Mouse (Mus musculus): Measurements from ENCODE around the gene Rbm34. TPM values are rescaled to one million over a fixed set of nuclear protein-coding genes. Genes with fewer than 3 reads are reported as not detected.
A peak's percentile ranks its signal among the peaks of the same experiment; 100 is the strongest.

The Rbm34 gene
- polyA plus RNA-seq, 1 experiment = 10.8 TPM

GRCm38 (mm10) chr8:126927058-126927457 lies 43.8 kb downstream of the Rbm34 start:
- H3K4me3 ChIP-seq (replicated peaks; ENCODE audit: insufficient read depth, low read depth, low read length) = no peak overlapping the region
- peak; percentile 30; the same call in 1 of the 2 replicates for TF ChIP-seq CTCF (IDR thresholded peaks at IDR 0.05; ENCODE audit: borderline replicate concordance, insufficient read depth, low read depth, low read length)
- TF ChIP-seq POLR2A (IDR thresholded peaks at IDR 0.05; ENCODE audit: borderline replicate concordance, insufficient read depth, low read length) = no peak
- H3K4me1 ChIP-seq (ENCODE audit: control insufficient read depth, insufficient read depth, low read length) = peaks cover 5% of the 10 kb centered on the region
- no peak overlapping the region for H3K27ac ChIP-seq (ENCODE audit: insufficient read depth, low read length)
- WGBS = 50% methylated on average over 1 of the region's 1 CpGs
- DNase-seq = no peak
- no peaks in the 10 kb centered on the region for H3K27me3 ChIP-seq (ENCODE audit: control insufficient read depth, insufficient read depth, low read length)

GRCm38 (mm10) chr8:126922981-126923380 lies 47.9 kb downstream of the Rbm34 start:
- TF ChIP-seq CTCF (IDR thresholded peaks at IDR 0.05; ENCODE audit: borderline replicate concordance, insufficient read depth, low read depth, low read length) (no peak), POLR2A (IDR thresholded peaks at IDR 0.05; ENCODE audit: borderline replicate concordance, insufficient read depth, low read length) (no peak)
- H3K27ac ChIP-seq (ENCODE audit: insufficient read depth, low read length) = no peak overlapping the region
- no peak overlapping the region for H3K4me3 ChIP-seq (replicated peaks; ENCODE audit: insufficient read depth, low read depth, low read length)
- no peak for DNase-seq
- H3K4me1 ChIP-seq (ENCODE audit: control insufficient read depth, insufficient read depth, low read length) = peaks cover 3% of the 10 kb centered on the region; the same call in 1 of the 2 replicates
- no peaks in the 10 kb centered on the region for H3K27me3 ChIP-seq (ENCODE audit: control insufficient read depth, insufficient read depth, low read length)
- WGBS = 94% methylated on average over 7 of the region's 7 CpGs

DNA sequence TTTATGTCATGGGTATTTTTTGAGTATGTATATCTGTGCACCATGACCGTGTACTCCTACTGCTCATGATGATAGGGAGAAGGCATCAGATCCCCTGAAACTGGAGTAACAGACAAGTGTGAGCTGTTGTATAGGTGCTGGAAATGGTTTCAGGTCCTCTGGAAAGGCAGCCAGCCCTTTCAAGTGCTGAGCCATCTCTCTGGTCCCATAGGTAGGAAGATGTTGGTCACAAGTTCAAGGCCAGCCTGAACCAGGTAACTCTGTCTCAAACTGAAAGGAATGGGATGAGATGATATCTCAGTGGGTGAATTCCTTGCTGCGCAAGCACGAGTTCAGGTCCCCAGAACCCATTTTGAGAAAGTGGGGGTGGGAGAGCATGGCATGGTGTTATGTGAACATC lies 49.4 kb downstream of the Rbm34 start:
- no peak for TF ChIP-seq POLR2A (IDR thresholded peaks at IDR 0.05; ENCODE audit: borderline replicate concordance, insufficient read depth, low read length)
- no peak for TF ChIP-seq CTCF (IDR thresholded peaks at IDR 0.05; ENCODE audit: borderline replicate concordance, insufficient read depth, low read depth, low read length)
- H3K27ac ChIP-seq (ENCODE audit: insufficient read depth, low read length) = no peak overlapping the region
- H3K4me1 ChIP-seq (ENCODE audit: control insufficient read depth, insufficient read depth, low read length) = peaks cover 3% of the 10 kb centered on the region; the same call in 1 of the 2 replicates
- WGBS = 87% methylated on average over 3 of the region's 3 CpGs
- no peak for DNase-seq
- no peaks in the 10 kb centered on the region for H3K27me3 ChIP-seq (ENCODE audit: control insufficient read depth, insufficient read depth, low read length)
- H3K4me3 ChIP-seq (replicated peaks; ENCODE audit: insufficient read depth, low read depth, low read length) = no peak overlapping the region

DNA sequence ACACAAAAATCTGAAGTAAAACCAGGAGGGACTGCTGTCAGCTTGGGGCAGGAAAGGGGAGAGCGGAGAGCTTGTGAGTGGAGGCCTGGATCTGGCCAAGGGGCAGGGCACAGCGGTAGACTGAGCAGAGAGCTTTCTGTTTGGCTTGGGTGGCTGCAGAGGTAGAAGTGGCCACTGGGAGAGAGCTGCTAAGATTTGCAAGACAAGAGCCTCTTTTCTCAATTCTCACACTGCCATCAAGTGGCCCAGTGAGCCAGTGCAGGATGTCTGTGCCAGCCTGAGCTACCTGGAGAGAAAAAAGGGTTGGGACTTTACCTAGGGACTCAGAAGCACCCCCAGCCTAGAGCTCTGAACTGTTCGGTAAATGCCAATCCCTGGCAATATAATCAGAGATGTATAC lies 50.0 kb downstream of the Rbm34 start:
- no peaks in the 10 kb centered on the region for H3K27me3 ChIP-seq (ENCODE audit: control insufficient read depth, insufficient read depth, low read length)
- H3K4me3 ChIP-seq (replicated peaks; ENCODE audit: insufficient read depth, low read depth, low read length) = no peak overlapping the region
- no peak overlapping the region for H3K27ac ChIP-seq (ENCODE audit: insufficient read depth, low read length)
- TF ChIP-seq POLR2A (IDR thresholded peaks at IDR 0.05; ENCODE audit: borderline replicate concordance, insufficient read depth, low read length) = no peak
- TF ChIP-seq CTCF (IDR thresholded peaks at IDR 0.05; ENCODE audit: borderline replicate concordance, insufficient read depth, low read depth, low read length) = peak; percentile 97
- DNase-seq = peak; percentile 81 to 82
- 9% methylated on average over 3 of the region's 3 CpGs for whole genome bisulfite sequencing
- peaks cover 3% of the 10 kb centered on the region; the same call in 1 of the 2 replicates for H3K4me1 ChIP-seq (ENCODE audit: control insufficient read depth, insufficient read depth, low read length)

DNA sequence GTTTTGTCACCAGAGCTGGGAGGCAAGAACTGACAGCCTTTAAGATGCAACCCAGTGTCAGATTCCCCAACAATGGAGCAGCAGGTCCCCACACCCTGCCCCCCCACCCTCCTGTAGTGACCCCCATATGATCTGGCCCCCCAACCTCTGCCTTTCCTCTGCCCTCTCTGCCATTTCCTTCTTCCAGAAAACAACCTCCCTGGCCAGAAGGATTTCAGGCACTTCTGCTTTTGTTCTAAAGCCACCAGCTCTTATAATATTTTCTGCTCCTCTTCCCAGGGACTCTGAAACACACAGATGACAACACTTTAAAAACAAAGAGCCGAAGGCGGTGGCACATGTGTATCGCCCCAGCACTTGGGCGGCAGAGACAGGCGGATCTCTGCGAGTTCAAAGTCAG lies 50.5 kb downstream of the Rbm34 start:
- Histone ChIP-seq H3K27ac (ENCODE audit: insufficient read depth, low read length) (no peak overlapping the region), H3K4me3 (replicated peaks; ENCODE audit: insufficient read depth, low read depth, low read length) (no peak overlapping the region), H3K4me1 (ENCODE audit: control insufficient read depth, insufficient read depth, low read length) (peaks cover 3% of the 10 kb centered on the region; the same call in 1 of the 2 replicates), H3K27me3 (ENCODE audit: control insufficient read depth, insufficient read depth, low read length) (no peaks in the 10 kb centered on the region)
- DNase-seq = no peak
- TF ChIP-seq POLR2A (IDR thresholded peaks at IDR 0.05; ENCODE audit: borderline replicate concordance, insufficient read depth, low read length) = no peak
- no peak for TF ChIP-seq CTCF (IDR thresholded peaks at IDR 0.05; ENCODE audit: borderline replicate concordance, insufficient read depth, low read depth, low read length)
- 77% methylated on average over 6 of the region's 6 CpGs for WGBS

- Histone ChIP-seq H3K27me3 (ENCODE audit: control insufficient read depth, insufficient read depth, low read length) (no peaks in the 10 kb centered on the region), H3K4me3 (replicated peaks; ENCODE audit: insufficient read depth, low read depth, low read length) (no peak overlapping the region), H3K27ac (ENCODE audit: insufficient read depth, low read length) (no peak overlapping the region), H3K4me1 (ENCODE audit: control insufficient read depth, insufficient read depth, low read length) (peaks cover 5% of the 10 kb centered on the region; the same call in 1 of the 2 replicates)
- 98% methylated on average over 5 of the region's 5 CpGs for WGBS
- TF ChIP-seq POLR2A (IDR thresholded peaks at IDR 0.05; ENCODE audit: borderline replicate concordance, insufficient read depth, low read length) = no peak
- TF ChIP-seq CTCF (IDR thresholded peaks at IDR 0.05; ENCODE audit: borderline replicate concordance, insufficient read depth, low read depth, low read length) = no peak
- no peak for DNase-seq
Observed at GRCm38 (mm10) chr8:126919703-126920102, 51.2 kb downstream of the Rbm34 start.

DNA sequence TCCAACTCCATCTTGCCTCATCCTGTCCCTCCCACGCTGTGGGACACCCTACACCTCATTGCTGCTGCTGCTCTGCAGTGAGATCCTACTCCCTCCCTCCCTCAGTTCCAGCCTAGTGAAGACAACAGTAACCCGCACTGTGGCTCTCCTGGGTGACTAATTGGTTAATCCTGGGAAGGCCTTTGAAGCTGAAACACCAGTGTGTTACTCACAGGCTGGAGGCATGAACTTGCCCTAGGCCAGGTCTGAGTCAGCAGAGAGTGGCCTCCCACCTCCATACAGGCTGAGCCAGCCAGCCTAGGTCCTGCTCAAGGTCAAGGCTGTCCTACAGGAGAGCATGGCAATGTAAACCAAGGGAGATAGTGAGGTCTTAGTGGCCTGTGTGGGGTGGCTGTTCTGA lies 51.6 kb downstream of the Rbm34 start:
- TF ChIP-seq CTCF (IDR thresholded peaks at IDR 0.05; ENCODE audit: borderline replicate concordance, insufficient read depth, low read depth, low read length) (no peak), POLR2A (IDR thresholded peaks at IDR 0.05; ENCODE audit: borderline replicate concordance, insufficient read depth, low read length) (no peak)
- DNase-seq = no peak
- Histone ChIP-seq H3K4me3 (replicated peaks; ENCODE audit: insufficient read depth, low read depth, low read length) (no peak overlapping the region), H3K4me1 (ENCODE audit: control insufficient read depth, insufficient read depth, low read length) (peaks cover 9% of the 10 kb centered on the region), H3K27ac (ENCODE audit: insufficient read depth, low read length) (no peak overlapping the region), H3K27me3 (ENCODE audit: control insufficient read depth, insufficient read depth, low read length) (no peaks in the 10 kb centered on the region)
- WGBS = 87% methylated on average over 2 of the region's 2 CpGs

DNA sequence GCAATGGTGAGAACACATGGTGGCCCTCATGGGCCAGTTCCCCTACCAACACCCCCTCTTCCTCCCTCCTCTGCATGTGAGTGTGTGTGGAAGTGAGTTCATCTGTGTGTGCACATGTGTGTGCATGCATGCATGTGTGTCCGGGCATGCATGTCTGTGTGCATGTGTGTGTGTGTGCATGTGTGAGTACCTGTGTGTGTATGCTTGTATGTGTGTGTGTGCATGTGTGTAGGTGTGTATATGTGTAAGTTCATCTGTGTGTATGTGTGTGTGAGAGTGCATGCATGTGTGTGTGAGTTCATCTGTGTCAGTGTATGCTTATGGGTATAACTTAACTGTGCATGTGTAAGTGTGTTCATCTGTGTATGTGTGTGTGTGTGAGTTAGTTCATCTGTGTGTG lies 52.5 kb downstream of the Rbm34 start:
- Histone ChIP-seq H3K4me3 (replicated peaks; ENCODE audit: insufficient read depth, low read depth, low read length) (no peak overlapping the region), H3K27ac (ENCODE audit: insufficient read depth, low read length) (no peak overlapping the region), H3K4me1 (ENCODE audit: control insufficient read depth, insufficient read depth, low read length) (peaks cover 14% of the 10 kb centered on the region), H3K27me3 (ENCODE audit: control insufficient read depth, insufficient read depth, low read length) (no peaks in the 10 kb centered on the region)
- 95% methylated on average over 1 of the region's 1 CpGs for WGBS
- no peak for DNase-seq
- TF ChIP-seq POLR2A (IDR thresholded peaks at IDR 0.05; ENCODE audit: borderline replicate concordance, insufficient read depth, low read length) (no peak), CTCF (IDR thresholded peaks at IDR 0.05; ENCODE audit: borderline replicate concordance, insufficient read depth, low read depth, low read length) (no peak)

Data from cerebellum, adult 2 months (tissue).